Mouse (Mus musculus) lung, postnatal 14 days (tissue): ENCODE measurements around the gene Gtf2i.

Source experiments
- DNase-seq: peaks from one replicate; pipeline ENCODE4 v3.0.0; 2021

Gene Gtf2i

GRCm38 (mm10) chr5:134321699-134322098 lies 7.1 kb upstream of the Gtf2i start:
- no peak for DNase-seq

- DNase-seq: no peak
These were observed 4.3 kb upstream of the Gtf2i start for GRCm38 (mm10) chr5:134318903-134319302.

GRCm38 (mm10) chr5:134316721-134317120 lies 2.2 kb upstream of the Gtf2i start:
- no peak for DNase-seq

GRCm38 (mm10) chr5:134315623-134316350 lies 1.2 kb upstream of the Gtf2i start:
- peak; percentile 72 for DNase-seq

GRCm38 (mm10) chr5:134314068-134314674 lies 389 bp downstream of the Gtf2i start:
- DNase-seq: peak; percentile 49

GRCm38 (mm10) chr5:134313451-134314067 lies 1.0 kb downstream of the Gtf2i start:
- peak; percentile 96 for DNase-seq

GRCm38 (mm10) chr5:134312691-134313450 lies 1.7 kb downstream of the Gtf2i start:
- DNase-seq: no peak

- no peak for DNase-seq
These were observed 2.6 kb downstream of the Gtf2i start for GRCm38 (mm10) chr5:134311894-134312411.

- no peak for DNase-seq
These were observed 4.4 kb downstream of the Gtf2i start for GRCm38 (mm10) chr5:134310201-134310600.

GRCm38 (mm10) chr5:134309345-134309744 lies 5.2 kb downstream of the Gtf2i start:
- no peak for DNase-seq

- DNase-seq: no peak
These were observed 9.9 kb downstream of the Gtf2i start for GRCm38 (mm10) chr5:134304639-134305038.

- DNase-seq: no peak
These were observed 19.1 kb downstream of the Gtf2i start for GRCm38 (mm10) chr5:134295277-134296050.

GRCm38 (mm10) chr5:134294606-134295005 lies 20.0 kb downstream of the Gtf2i start:
- no peak for DNase-seq

- no peak for DNase-seq
These were observed 23.5 kb downstream of the Gtf2i start for GRCm38 (mm10) chr5:134291096-134291495.

- DNase-seq: no peak
These were observed 24.5 kb downstream of the Gtf2i start for GRCm38 (mm10) chr5:134289935-134290560.

GRCm38 (mm10) chr5:134288071-134288470 lies 26.5 kb downstream of the Gtf2i start:
- DNase-seq: no peak

- DNase-seq: no peak
These were observed 29.6 kb downstream of the Gtf2i start for GRCm38 (mm10) chr5:134284921-134285320.

- no peak for DNase-seq
These were observed 32.0 kb downstream of the Gtf2i start for GRCm38 (mm10) chr5:134282603-134283002.

GRCm38 (mm10) chr5:134282076-134282475 lies 32.5 kb downstream of the Gtf2i start:
- no peak for DNase-seq

GRCm38 (mm10) chr5:134279371-134279770 lies 35.2 kb downstream of the Gtf2i start:
- no peak for DNase-seq

- no peak for DNase-seq
These were observed 37.5 kb downstream of the Gtf2i start for GRCm38 (mm10) chr5:134277109-134277508.

- DNase-seq: no peak
These were observed 39.0 kb downstream of the Gtf2i start for GRCm38 (mm10) chr5:134275556-134275955.
